In genomic region chr8:70644065-70644464, GRCm38 (mm10) we compare ENCODE assay signal across 13 mouse cellular contexts. TPM values are rescaled to one million over a fixed set of nuclear protein-coding genes. Genes with fewer than 3 reads are reported as not detected.
DNase-seq lines count a peak whose midpoint lies in the region; ATAC-seq and TF ChIP-seq lines count a peak whose summit lies in the region.
"Had no signal": no experiment of that assay in that cellular context is flagged by ENCODE, and none has a peak within 500 bp of the region (broad histone marks: within the 10 kb centered on the region; RNA-seq: fewer than 3 reads in every experiment).

No protein-coding gene starts in this region.

- H3K9ac ChIP-seq in forebrain, postnatal 0 days = no peak overlapping the region
- no peak overlapping the region for H3K9ac ChIP-seq in lung, embryonic 14.5 days
- H3K9ac ChIP-seq: liver, embryonic 15.5 days had no signal

- H3K4me1 ChIP-seq in forebrain, postnatal 0 days (ENCODE audit: insufficient read depth) = no peaks in the 10 kb centered on the region
- peaks cover 42% of the 10 kb centered on the region for H3K4me1 ChIP-seq in forebrain, embryonic 10.5 days
- peaks cover 13% of the 10 kb centered on the region for H3K4me1 ChIP-seq in lung, embryonic 14.5 days (ENCODE audit: insufficient read depth)

- peak; percentile 29 for TF ChIP-seq CTCF in forebrain, postnatal 0 days (IDR thresholded peaks at IDR 0.05; ENCODE audit: low read depth)
- peak; percentile 55; the same call in 1 of the 2 replicates for TF ChIP-seq CTCF in lung, embryonic 14.5 days (IDR thresholded peaks at IDR 0.05; ENCODE audit: low read depth)

- no peak overlapping the region for H3K4me3 ChIP-seq in forebrain, postnatal 0 days (ENCODE audit: low read depth, low read length)
- H3K4me3 ChIP-seq in forebrain, embryonic 10.5 days = no peak overlapping the region
- no peak overlapping the region for H3K4me3 ChIP-seq in lung, embryonic 14.5 days (ENCODE audit: low read depth, low read length)
- H3K4me3 ChIP-seq: liver, embryonic 15.5 days had no signal

- 92% methylated on average over 2 of the region's 2 CpGs for WGBS in forebrain, postnatal 0 days
- 71% methylated on average over 2 of the region's 2 CpGs for WGBS in forebrain, embryonic 10.5 days
- WGBS in lung, embryonic 14.5 days = 79% methylated on average over 2 of the region's 2 CpGs

- H3K27me3 ChIP-seq in forebrain, postnatal 0 days (ENCODE audit: insufficient read depth, low read length) = no peaks in the 10 kb centered on the region
- no peaks in the 10 kb centered on the region for H3K27me3 ChIP-seq in forebrain, embryonic 10.5 days (ENCODE audit: poor library complexity, severe bottlenecking)
- no peaks in the 10 kb centered on the region for H3K27me3 ChIP-seq in lung, embryonic 14.5 days (ENCODE audit: insufficient read depth, low read length)
- H3K27me3 ChIP-seq: liver, embryonic 15.5 days had no signal

- no peak for DNase-seq in forebrain, postnatal 0 days
- no peak for DNase-seq in forebrain, embryonic 10.5 days (ENCODE audit: extremely low spot score, low spot score)
- DNase-seq in lung, embryonic 14.5 days = no peak
- DNase-seq in lung, postnatal 25 days (ENCODE audit: low spot score) = no peak
- DNase-seq in retina, postnatal 1 day = peak; percentile 45
- no peak for DNase-seq in right cerebral cortex, postnatal 36 days (ENCODE audit: low spot score in 2 of 2)
- no peak for DNase-seq in gastrocnemius, postnatal 14 days
- DNase-seq: adrenal gland, postnatal 14 days; cerebellum, postnatal 36 days; right cerebral cortex, postnatal 4 days had no signal

- H3K9me3 ChIP-seq in forebrain, postnatal 0 days (ENCODE audit: low read length) = no peaks in the 10 kb centered on the region
- no peaks in the 10 kb centered on the region for H3K9me3 ChIP-seq in forebrain, embryonic 10.5 days
- H3K9me3 ChIP-seq in lung, embryonic 14.5 days (ENCODE audit: low read depth, low read length) = no peaks in the 10 kb centered on the region
- H3K9me3 ChIP-seq: liver, embryonic 15.5 days had no signal

- H3K4me2 ChIP-seq in forebrain, postnatal 0 days (ENCODE audit: low read depth) = no peak overlapping the region
- no peak overlapping the region for H3K4me2 ChIP-seq in lung, embryonic 14.5 days
- H3K4me2 ChIP-seq: liver, embryonic 15.5 days had no signal

- H3K36me3 ChIP-seq in forebrain, postnatal 0 days (ENCODE audit: insufficient read depth) = no peaks in the 10 kb centered on the region
- peaks cover 8% of the 10 kb centered on the region for H3K36me3 ChIP-seq in forebrain, embryonic 10.5 days (replicated peaks)
- H3K36me3 ChIP-seq in lung, embryonic 14.5 days (ENCODE audit: insufficient read depth) = no peaks in the 10 kb centered on the region
- H3K36me3 ChIP-seq: liver, embryonic 15.5 days had no signal

- intact Hi-C loops in gastrocnemius, postnatal 14 days (cut with DNase I; ENCODE audit: low total_unique reads) = no loop called here

- H3K27ac ChIP-seq in forebrain, postnatal 0 days (ENCODE audit: low read depth, low read length) = no peak overlapping the region
- H3K27ac ChIP-seq in forebrain, embryonic 10.5 days = no peak overlapping the region
- no peak overlapping the region for H3K27ac ChIP-seq in lung, embryonic 14.5 days (ENCODE audit: low read depth)
- H3K27ac ChIP-seq: liver, embryonic 15.5 days had no signal

- no peak for ATAC-seq in forebrain, postnatal 0 days
- ATAC-seq in lung, embryonic 14.5 days (ENCODE audit: insufficient read depth) = no peak
- peak; percentile 42; the same call in 1 of the 2 replicates for ATAC-seq in common myeloid progenitor, adult 5-6 weeks (replicated peaks; ENCODE audit: low read depth, poor library complexity, severe bottlenecking)

RNA-seq across cellular contexts. Expression of gene Gdf15, which starts 11.8 kb away (rescaled TPM):
- total RNA-seq in forebrain, postnatal 0 days (2014; rRNA removed) = 0.90 TPM in 1 of 2 replicates, not detected in the other
- polyA plus RNA-seq in forebrain, postnatal 0 days (2015; fragmentation: Nextera tagmentation; extraction: Ambion mirVana) = 0.18 and 0.26 TPM in 2 replicates
- polyA plus RNA-seq in forebrain, embryonic 10.5 days (2016; fragmentation: Nextera tagmentation; extraction: Ambion mirVana) = not detected in 2 replicates
- polyA plus RNA-seq in lung, embryonic 14.5 days (2014; fragmentation: Nextera tagmentation; extraction: Ambion mirVana) = 0.12 and 0.22 TPM in 2 replicates
- total RNA-seq in common myeloid progenitor, adult 5-6 weeks (2017) = 0.29 TPM in 1 of 2 replicates, not detected in the other
- total RNA-seq in gastrocnemius, postnatal 14 days (2021) = not detected

RNA-seq across cellular contexts. Expression of gene Pgpep1, which starts 16.1 kb away (rescaled TPM):
- total RNA-seq in forebrain, postnatal 0 days (2014; rRNA removed) = 22.1 and 23.8 TPM in 2 replicates
- 22.1 and 26.1 TPM in 2 replicates for polyA plus RNA-seq in forebrain, postnatal 0 days (2015; fragmentation: Nextera tagmentation; extraction: Ambion mirVana)
- polyA plus RNA-seq in forebrain, embryonic 10.5 days (2016; fragmentation: Nextera tagmentation; extraction: Ambion mirVana) = 40.5 and 49.3 TPM in 2 replicates
- polyA plus RNA-seq in lung, embryonic 14.5 days (2014; fragmentation: Nextera tagmentation; extraction: Ambion mirVana) = 46.6 and 48.2 TPM in 2 replicates
- total RNA-seq in common myeloid progenitor, adult 5-6 weeks (2017) = 3.2 and 3.6 TPM in 2 replicates
- 10 to 100 TPM; 18.2 to 21.6 TPM for total RNA-seq in gastrocnemius, postnatal 14 days (2021)

RNA-seq across cellular contexts. Expression of gene Lrrc25, which starts 28.1 kb away (rescaled TPM):
- total RNA-seq in forebrain, postnatal 0 days (2014; rRNA removed) = 1.4 and 2.8 TPM in 2 replicates
- 1.2 TPM in 2 replicates for polyA plus RNA-seq in forebrain, postnatal 0 days (2015; fragmentation: Nextera tagmentation; extraction: Ambion mirVana)
- polyA plus RNA-seq in forebrain, embryonic 10.5 days (2016; fragmentation: Nextera tagmentation; extraction: Ambion mirVana) = 0.49 and 0.87 TPM in 2 replicates
- polyA plus RNA-seq in lung, embryonic 14.5 days (2014; fragmentation: Nextera tagmentation; extraction: Ambion mirVana) = 1.9 TPM in 2 replicates
- total RNA-seq in common myeloid progenitor, adult 5-6 weeks (2017) = 1.6 and 2.6 TPM in 2 replicates
- total RNA-seq in gastrocnemius, postnatal 14 days (2021) = under 1 TPM; 0.53 to 0.88 TPM
- polyA plus RNA-seq: C2C12 had no signal

RNA-seq across cellular contexts. Expression of gene Lsm4, which starts 29.0 kb away (rescaled TPM):
- total RNA-seq in forebrain, postnatal 0 days (2014; rRNA removed) = 93.7 and 140 TPM in 2 replicates
- 177 and 231 TPM in 2 replicates for polyA plus RNA-seq in forebrain, postnatal 0 days (2015; fragmentation: Nextera tagmentation; extraction: Ambion mirVana)
- polyA plus RNA-seq in forebrain, embryonic 10.5 days (2016; fragmentation: Nextera tagmentation; extraction: Ambion mirVana) = 336 and 339 TPM in 2 replicates
- polyA plus RNA-seq in lung, embryonic 14.5 days (2014; fragmentation: Nextera tagmentation; extraction: Ambion mirVana) = 305 and 327 TPM in 2 replicates
- 129 and 163 TPM in 2 replicates for total RNA-seq in common myeloid progenitor, adult 5-6 weeks (2017)
- 10 to 100 TPM; 65.9 to 77.0 TPM for total RNA-seq in gastrocnemius, postnatal 14 days (2021)

RNA-seq across cellular contexts. Expression of gene Ssbp4, which starts 35.4 kb away (rescaled TPM):
- 197 and 249 TPM in 2 replicates for total RNA-seq in forebrain, postnatal 0 days (2014; rRNA removed)
- 204 and 221 TPM in 2 replicates for polyA plus RNA-seq in forebrain, postnatal 0 days (2015; fragmentation: Nextera tagmentation; extraction: Ambion mirVana)
- polyA plus RNA-seq in forebrain, embryonic 10.5 days (2016; fragmentation: Nextera tagmentation; extraction: Ambion mirVana) = 74.4 and 84.1 TPM in 2 replicates
- polyA plus RNA-seq in lung, embryonic 14.5 days (2014; fragmentation: Nextera tagmentation; extraction: Ambion mirVana) = 127 and 143 TPM in 2 replicates
- 43.8 and 58.4 TPM in 2 replicates for total RNA-seq in common myeloid progenitor, adult 5-6 weeks (2017)
- 10 to 100 TPM; 22.9 to 25.7 TPM for total RNA-seq in gastrocnemius, postnatal 14 days (2021)
